Mouse (Mus musculus): ENCODE results near the gene Syt9.

DNA sequence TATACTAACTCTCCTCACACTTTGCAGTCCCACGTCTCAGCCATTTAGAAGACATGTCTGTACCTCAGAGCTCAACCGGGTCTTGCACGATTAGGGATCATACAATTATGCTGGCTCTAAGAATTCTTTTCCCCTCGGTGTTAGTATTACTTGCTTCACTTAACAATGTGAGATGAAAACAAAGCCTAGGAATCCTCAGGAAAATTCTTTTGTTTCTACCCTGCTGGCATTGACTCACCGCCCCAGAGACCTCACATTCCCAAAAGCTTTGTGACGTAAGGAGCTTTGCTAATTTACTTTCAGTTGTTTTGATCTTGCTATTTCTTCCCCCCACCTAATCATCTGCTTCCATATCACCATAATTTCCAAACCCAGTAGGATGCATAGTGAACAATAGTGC lies 166.0 kb downstream of the Syt9 start:
- TF ChIP-seq CTCF (IDR thresholded peaks at IDR 0.05; ENCODE audit: extremely low read depth, insufficient read depth, low read length) = no peak
- no peak for TF ChIP-seq POLR2A (IDR thresholded peaks at IDR 0.05; ENCODE audit: extremely low read depth, insufficient read depth, low read length)

All from cortical plate, adult 2 months (tissue).